Mouse (Mus musculus) C2C12 (cell line): Measurements from ENCODE around the gene Plxnd1. TPM values are rescaled to one million over a fixed set of nuclear protein-coding genes. Genes with fewer than 3 reads are reported as not detected.

ENCODE experiments used
- H3K27me3 ChIP-seq: one replicate; pipeline ENCODE4 v1.6.1; 2011; ENCODE audit not compliant: control insufficient read depth, insufficient read depth, insufficient read length
- H3K36me3 ChIP-seq: one replicate; pipeline ENCODE4 v1.6.1; 2011; ENCODE audit not compliant: control insufficient read depth, insufficient read depth
- H3K4me3 ChIP-seq: one replicate; pipeline ENCODE4 v1.5.1; 2011; ENCODE audit warnings: mild to moderate bottlenecking, control low read depth; ENCODE audit not compliant: poor library complexity, insufficient read depth, severe bottlenecking
- H3K79me2 ChIP-seq: one replicate; pipeline ENCODE4 v1.6.1; 2011; ENCODE audit not compliant: control insufficient read depth, insufficient read depth
- H3K79me3 ChIP-seq: one replicate; pipeline ENCODE4 v1.6.1; 2011; ENCODE audit warnings: low read depth, control low read depth
- H3ac ChIP-seq: one replicate; pipeline ENCODE3; 2011; ENCODE audit warnings: low read depth; ENCODE audit not compliant: control insufficient read depth, insufficient read length
- CEBPB ChIP-seq: IDR thresholded peaks from one replicate; pipeline ENCODE4 v1.6.1; 2011; ENCODE audit warnings: low read depth, mild to moderate bottlenecking, control low read depth, moderate library complexity
- CTCF ChIP-seq: IDR thresholded peaks from one replicate; pipeline ENCODE4 v1.5.1; 2011; ENCODE audit not compliant: control insufficient read depth, insufficient read depth, insufficient read length
- FOSL1 ChIP-seq: IDR thresholded peaks from one replicate; pipeline ENCODE4 v1.8.0; 2011; ENCODE audit warnings: mild to moderate bottlenecking, low read length; ENCODE audit not compliant: poor library complexity, insufficient read depth, severe bottlenecking
- MAX ChIP-seq: IDR thresholded peaks from one replicate; pipeline ENCODE4 v1.6.1; 2011; ENCODE audit warnings: mild to moderate bottlenecking, control low read depth
- MYOD1 ChIP-seq: IDR thresholded peaks from one replicate; pipeline ENCODE4 v1.6.1; 2011; ENCODE audit warnings: low read depth; ENCODE audit not compliant: control insufficient read depth, insufficient read length
- MYOG ChIP-seq: IDR thresholded peaks from one replicate; pipeline ENCODE4 v1.6.1; 2011; ENCODE audit not compliant: control insufficient read depth, insufficient read length; ENCODE audit errors: extremely low read depth
- USF1 ChIP-seq: IDR thresholded peaks from one replicate; pipeline ENCODE4 v1.6.1; 2011; ENCODE audit warnings: low read depth, mild to moderate bottlenecking, control low read depth, moderate library complexity
- polyA plus RNA-seq: library from polyadenylated mRNA; unstranded; fragments of >200 nt; fragmentation: generic; extraction: Trizol; gene quantifications from one replicate; pipeline ENCODE4 v1.2.1, GENCODE M21; 2012; ENCODE audit warnings: missing spikeins

The Plxnd1 gene
- polyA plus RNA-seq, 1 experiment = 14.8 TPM

DNA sequence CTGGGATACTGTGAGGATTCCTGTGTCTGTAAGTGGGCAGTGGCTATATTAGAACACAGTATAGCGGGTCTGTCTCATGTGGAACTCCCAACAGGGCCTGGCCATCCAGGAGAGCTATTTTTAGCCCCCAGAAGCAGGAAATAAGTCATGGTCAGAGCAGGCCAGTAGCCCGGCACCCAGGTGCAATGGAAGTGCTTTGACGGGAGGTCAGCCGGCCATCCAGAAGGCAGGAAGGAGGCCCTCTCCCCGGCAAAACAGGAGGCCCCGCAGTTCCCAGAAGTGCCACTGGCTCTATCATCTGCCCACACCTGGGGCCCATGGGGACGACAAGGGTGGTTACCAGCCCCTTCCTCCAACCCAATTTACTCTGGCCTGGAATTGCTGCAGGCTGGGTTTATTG, 9.3 kb upstream of the Plxnd1 start:
- Histone ChIP-seq H3K79me3 (no peaks in the 10 kb centered on the region), H3K79me2 (no peaks in the 10 kb centered on the region), H3ac (no peak overlapping the region), H3K27me3 (no peaks in the 10 kb centered on the region), H3K36me3 (no peaks in the 10 kb centered on the region), H3K4me3 (no peak overlapping the region)
- TF ChIP-seq MAX = no peak
- no peak for TF ChIP-seq CTCF
- no peak for TF ChIP-seq CEBPB
- no peak for TF ChIP-seq MYOG
- no peak for TF ChIP-seq MYOD1

DNA sequence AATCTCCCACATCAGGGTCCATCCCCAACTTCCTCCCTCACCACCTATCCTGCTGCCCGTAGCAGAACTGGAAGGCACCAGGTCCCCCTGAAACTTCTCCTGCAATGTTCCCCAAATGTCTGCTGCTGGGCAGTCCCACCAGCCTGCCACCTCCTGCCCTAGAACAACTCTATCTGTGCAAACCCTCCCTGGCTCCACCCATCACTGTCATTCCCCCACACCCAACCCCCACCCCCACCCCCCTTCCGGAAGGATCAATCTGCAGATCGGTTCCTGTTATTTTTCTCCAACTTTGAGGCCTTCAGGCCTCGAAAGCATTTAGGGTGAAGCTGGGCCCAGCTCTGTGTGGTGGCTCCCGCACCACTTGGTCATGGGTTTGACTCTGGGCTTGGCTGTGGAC, 8.7 kb upstream of the Plxnd1 start:
- no peaks in the 10 kb centered on the region for H3K79me3 ChIP-seq
- no peak for TF ChIP-seq MYOD1
- no peaks in the 10 kb centered on the region for H3K27me3 ChIP-seq
- H3K4me3 ChIP-seq = no peak overlapping the region
- no peak overlapping the region for H3ac ChIP-seq
- H3K79me2 ChIP-seq = no peaks in the 10 kb centered on the region
- H3K36me3 ChIP-seq = no peaks in the 10 kb centered on the region

DNA sequence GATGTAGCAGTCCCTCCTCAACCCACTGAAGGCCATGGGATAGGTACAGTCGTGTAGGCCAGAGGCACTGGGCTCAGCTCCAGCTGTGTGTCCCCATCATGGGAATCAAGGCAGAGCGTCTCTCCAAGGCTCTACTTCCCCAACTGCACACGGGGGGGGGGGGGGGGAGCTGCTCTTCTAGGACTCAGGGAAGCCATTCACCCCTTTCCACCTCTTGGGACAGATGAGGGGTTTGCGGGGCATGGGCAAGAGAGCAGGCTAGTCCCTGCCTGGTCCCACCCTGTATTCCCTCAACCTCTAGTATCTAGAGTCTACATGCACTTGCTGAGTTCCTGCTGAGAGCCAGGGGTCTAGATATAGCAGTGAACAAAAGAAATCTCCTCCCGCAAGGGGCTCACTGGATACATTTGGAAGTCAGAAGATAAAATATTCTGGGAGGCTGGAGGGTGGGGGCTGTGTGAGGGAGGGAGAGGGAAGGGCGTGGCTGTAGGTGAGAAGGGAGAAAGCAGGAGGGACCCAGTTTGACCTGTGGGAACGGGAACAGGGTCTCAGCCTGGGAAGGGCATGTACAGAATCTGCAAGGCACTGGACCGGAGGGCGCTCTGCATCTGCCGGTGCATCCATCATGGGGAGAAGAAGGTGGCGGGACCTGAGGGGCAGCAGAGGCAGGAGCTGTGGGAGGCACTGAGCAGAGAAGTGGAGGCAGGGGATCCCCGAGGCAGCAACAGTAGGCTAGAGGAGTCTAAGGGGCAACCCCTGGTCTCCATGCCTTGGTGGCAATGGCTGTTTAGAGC, 7.7 kb upstream of the Plxnd1 start:
- Histone ChIP-seq H3ac (no peak overlapping the region), H3K4me3 (no peak overlapping the region), H3K79me2 (no peaks in the 10 kb centered on the region), H3K27me3 (no peaks in the 10 kb centered on the region), H3K79me3 (no peaks in the 10 kb centered on the region), H3K36me3 (no peaks in the 10 kb centered on the region)
- TF ChIP-seq MAX (no peak), MYOD1 (no peak), USF1 (no peak), FOSL1 (no peak)

DNA sequence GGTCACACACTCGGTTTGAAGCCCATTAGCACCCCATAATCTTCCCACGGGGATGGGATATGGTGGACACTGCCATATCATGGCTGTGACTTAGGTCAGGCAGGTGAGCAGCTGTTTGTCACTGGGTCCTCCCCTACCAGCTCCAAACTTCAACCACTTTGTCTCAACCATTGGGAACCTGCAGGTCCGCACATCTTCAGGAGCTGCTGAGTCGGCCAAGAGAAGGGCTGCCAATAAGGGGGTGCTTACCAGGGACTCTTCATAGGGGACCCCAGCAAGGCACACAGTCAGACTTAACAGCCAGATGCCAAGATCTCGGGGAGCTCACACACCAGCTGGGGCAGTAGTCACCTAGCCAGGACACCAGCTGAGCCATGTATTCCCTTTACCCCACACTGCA, 6.0 kb upstream of the Plxnd1 start:
- Histone ChIP-seq H3ac (no peak overlapping the region), H3K27me3 (no peaks in the 10 kb centered on the region), H3K36me3 (no peaks in the 10 kb centered on the region), H3K4me3 (no peak overlapping the region), H3K79me2 (no peaks in the 10 kb centered on the region), H3K79me3 (no peaks in the 10 kb centered on the region)
- TF ChIP-seq FOSL1 = no peak

DNA sequence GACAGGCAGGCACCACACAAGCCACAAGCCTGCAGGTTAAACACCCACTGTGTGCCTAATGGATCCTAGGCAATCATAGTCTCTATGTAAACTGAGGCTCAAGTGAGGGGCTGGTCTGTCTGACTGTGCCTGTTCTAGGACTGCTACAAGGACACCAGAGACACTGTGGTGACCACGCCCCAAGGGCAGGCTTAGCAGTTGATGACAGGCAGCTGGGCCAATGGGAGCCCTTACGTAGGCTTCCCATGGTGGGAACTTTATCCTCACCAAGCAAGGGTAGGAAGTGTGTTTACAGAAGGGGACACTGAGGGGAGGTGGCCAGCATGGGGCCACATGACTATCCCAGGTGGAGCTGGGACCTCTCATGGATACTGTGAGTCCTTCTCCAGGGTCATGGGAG, 4.4 kb upstream of the Plxnd1 start:
- H3K79me3 ChIP-seq = no peaks in the 10 kb centered on the region
- H3K79me2 ChIP-seq = peaks cover under 1% of the 10 kb centered on the region
- no peaks in the 10 kb centered on the region for H3K27me3 ChIP-seq
- no peak overlapping the region for H3K4me3 ChIP-seq
- H3ac ChIP-seq = no peak overlapping the region
- H3K36me3 ChIP-seq = no peaks in the 10 kb centered on the region
- TF ChIP-seq MYOD1 (no peak), CEBPB (no peak), MAX (no peak), FOSL1 (no peak), CTCF (no peak), MYOG (no peak), USF1 (no peak)

DNA sequence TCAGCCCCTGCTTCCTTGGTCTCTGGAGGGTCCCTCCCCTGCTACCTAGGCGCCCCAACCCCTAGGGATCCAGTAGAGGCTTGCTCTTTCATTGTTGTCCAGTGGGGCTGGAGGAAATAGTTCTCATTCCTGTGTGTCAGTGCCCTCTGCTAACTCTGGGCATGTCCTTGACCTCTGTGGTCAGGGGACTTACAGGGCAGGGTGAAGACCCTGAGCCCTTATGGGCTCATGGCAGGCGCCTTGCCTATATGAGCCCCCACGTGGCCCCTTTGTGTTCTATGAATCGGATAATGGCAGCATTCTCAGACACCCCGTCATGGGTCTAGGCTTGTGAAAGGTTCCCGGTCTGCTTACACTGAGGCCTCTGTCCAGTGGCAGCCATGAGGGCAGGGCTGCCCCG, 4.0 kb upstream of the Plxnd1 start:
- Histone ChIP-seq H3K79me3 (no peaks in the 10 kb centered on the region), H3K4me3 (no peak overlapping the region), H3K27me3 (no peaks in the 10 kb centered on the region), H3ac (no peak overlapping the region), H3K36me3 (no peaks in the 10 kb centered on the region), H3K79me2 (peaks cover 6% of the 10 kb centered on the region)
- TF ChIP-seq MYOD1 (no peak), CEBPB (no peak), MYOG (no peak), MAX (no peak), FOSL1 (no peak), CTCF (no peak), USF1 (no peak)
